Mouse (Mus musculus) adrenal gland, postnatal 25 days (tissue): ENCODE results near the gene Rap1b. TPM values are rescaled to one million over a fixed set of nuclear protein-coding genes. Genes with fewer than 3 reads are reported as not detected.

Experiments used
- DNase-seq: peaks from one replicate; pipeline ENCODE4 v3.0.0; 2021; ENCODE audit warnings: mixed read lengths
- total RNA-seq: library from RNA; stranded (reverse); gene quantifications from 2 replicates; pipeline ENCODE4 v1.2.3, GENCODE M21; 2021

The Rap1b gene
- total RNA-seq, 1 experiment from 2014 or later, result 129 TPM

DNA sequence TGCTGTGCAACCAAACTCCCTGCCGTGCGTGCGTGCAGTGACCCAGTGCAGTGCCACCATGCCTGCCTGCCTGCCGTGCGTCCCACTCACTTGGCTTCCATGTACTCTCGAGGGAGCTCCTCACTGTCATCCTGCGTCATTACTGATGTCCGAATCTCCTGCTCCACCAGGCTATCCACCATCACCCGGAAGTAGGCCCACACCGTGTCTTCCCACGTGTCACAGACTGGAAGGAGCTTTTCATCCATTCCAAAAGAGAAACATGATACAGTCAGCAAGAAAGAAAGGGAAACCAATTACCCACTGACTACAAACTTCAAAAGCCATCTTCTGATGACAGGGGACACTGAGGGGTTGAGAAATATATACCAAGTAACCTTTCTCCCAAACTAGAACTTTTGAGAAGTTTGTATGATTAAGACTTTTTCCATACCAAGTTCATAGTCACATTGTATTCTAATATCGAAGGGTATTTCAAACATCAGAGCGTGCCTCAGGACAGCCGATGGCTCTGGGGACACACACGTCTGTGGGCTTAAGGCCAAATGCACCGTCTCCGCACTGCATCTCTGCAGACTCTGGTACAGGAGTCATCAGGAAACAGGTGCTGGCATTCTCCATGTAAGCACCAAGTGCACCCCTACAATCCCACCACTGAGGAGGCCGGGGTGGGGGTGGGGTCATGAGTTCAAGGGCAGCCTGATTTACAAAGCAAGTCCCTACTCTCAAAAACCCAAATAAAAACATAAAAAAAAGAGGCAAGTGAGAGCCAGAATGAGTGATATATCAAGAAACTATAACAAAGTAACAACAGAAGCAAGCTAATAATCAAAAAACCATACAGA is 75.3 kb downstream of the Rap1b start:
- DNase-seq, result no peak

DNA sequence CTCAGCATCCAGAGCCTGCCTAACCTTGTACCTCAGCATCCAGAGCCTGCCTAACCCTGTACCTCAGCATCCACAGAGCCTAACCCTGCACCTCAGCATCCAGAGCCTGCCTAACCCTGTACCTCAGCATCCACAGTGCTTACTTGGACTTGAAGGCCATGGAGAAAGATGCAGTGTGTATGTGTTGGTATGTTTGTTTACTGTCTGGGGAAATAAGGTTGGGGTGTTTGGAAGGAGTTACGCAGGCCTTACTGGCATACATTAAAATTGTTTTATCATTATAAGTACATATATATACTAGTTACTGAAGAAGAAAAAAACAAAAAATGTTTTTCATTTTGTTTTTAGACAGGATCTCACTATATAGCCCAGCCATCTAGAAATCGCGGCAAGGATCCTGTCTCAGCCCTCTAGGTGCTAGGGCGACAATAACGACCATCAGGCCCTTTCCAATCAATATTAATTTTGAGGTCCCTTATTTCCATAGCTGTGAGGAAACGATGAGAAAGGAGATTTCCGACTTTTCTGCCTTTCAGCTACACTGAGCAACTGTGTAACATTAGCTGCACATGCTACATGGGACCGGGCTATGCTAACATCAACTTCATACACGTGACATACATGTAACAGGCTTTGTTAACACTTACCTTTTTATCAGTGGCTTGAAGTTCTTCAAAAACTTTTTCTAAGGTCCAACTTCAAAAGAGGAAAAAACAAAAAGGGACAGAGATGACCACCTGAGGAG is 76.1 kb downstream of the Rap1b start:
- DNase-seq, result no peak

- no peak for DNase-seq
These were observed 77.7 kb downstream of the Rap1b start for GRCm38 (mm10) chr10:117768141-117768440.

DNA sequence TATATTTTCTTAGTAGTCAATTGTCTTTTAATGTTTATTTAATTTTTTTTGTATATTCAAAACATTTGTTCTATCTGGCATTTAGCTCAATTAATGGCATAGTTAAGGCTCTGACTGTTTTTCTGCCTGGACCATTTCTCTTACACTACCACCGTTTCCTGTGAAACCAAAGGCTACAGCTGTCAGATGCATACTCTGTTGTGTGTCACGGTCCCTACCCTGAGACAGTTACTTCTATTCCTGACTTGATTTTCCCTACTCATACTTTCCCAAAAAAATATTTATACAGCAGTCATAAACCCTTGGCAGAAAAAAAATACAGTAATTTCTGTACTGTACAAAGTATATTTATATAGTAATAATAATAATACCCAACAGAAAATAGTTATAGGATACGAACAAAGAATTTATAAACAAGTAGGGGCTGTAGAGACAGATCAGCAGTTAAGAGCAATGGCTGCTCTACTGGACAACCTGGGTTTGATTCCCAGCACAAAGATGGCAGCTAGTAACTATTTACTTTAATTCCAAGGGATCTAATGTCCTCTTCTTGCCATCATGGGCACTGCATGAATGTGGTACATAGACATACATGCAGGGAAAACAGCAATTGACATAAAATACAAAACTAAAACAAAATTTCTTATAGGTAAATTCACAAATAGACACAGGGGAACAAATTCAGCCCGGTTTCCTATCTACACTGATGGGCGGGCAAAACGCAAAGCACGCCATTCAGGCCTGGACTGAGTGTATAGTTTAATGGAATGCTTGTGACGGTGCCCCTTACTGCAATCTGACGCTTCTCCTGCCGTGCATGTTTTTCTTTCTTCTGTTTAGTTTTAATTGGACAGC is 78.3 kb downstream of the Rap1b start:
- no peak for DNase-seq

GRCm38 (mm10) chr10:117766896-117767160 is 79.0 kb downstream of the Rap1b start:
- DNase-seq, result no peak

- DNase-seq, result no peak
These were observed 79.5 kb downstream of the Rap1b start for GRCm38 (mm10) chr10:117766111-117766895.

- DNase-seq, result no peak
These were observed 80.5 kb downstream of the Rap1b start for GRCm38 (mm10) chr10:117765116-117765894.

DNA sequence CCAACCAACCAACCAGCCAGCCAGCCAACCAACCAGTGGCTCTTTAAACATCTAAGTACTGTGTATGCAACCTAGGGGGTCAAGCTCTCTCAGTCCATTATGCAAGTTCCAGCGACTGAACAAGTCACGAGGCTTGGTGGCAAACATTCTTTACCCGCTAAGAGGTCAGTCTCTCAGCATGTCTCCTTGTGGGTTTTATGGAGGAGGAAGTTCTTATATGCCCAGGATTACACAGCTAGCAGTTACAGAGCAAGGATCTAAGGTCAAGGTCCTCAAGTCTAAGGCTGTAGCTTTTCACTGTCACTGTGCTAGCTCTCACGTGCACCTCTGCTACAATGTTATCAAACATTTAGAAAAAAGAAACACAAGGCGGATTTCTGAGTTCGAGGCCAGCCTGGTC is 81.2 kb downstream of the Rap1b start:
- no peak for DNase-seq

Other genes with a start within 250 kb of the Rap1b start
- 26.0 and 27.0 TPM in 2 replicates for gene Cpm, start 216.5 kb downstream of the Rap1b start, total RNA-seq
- 50.3 and 61.9 TPM in 2 replicates for gene Mdm2, start 135.3 kb downstream of the Rap1b start, total RNA-seq
- 14.0 and 17.0 TPM in 2 replicates for gene Slc35e3, start 99.7 kb downstream of the Rap1b start, total RNA-seq
- 16.5 and 23.0 TPM in 2 replicates for gene Nup107, start 53.3 kb downstream of the Rap1b start, total RNA-seq